Mouse (Mus musculus) myocyte (in vitro differentiated cells): ENCODE data around the gene Bclaf3.

ENCODE experiments used
- CEBPB ChIP-seq: IDR thresholded peaks from 2 replicates; pipeline ENCODE4 v1.6.1; 2011; ENCODE audit warnings: mild to moderate bottlenecking, moderate library complexity; ENCODE audit not compliant: poor library complexity, insufficient read depth, severe bottlenecking
- POLR2A ChIP-seq: IDR thresholded peaks from one replicate; pipeline ENCODE4 v1.6.1; 2011; ENCODE audit warnings: low read depth, mild to moderate bottlenecking, control low read depth, moderate library complexity; ENCODE audit not compliant: insufficient read length
- POLR2AphosphoS2 ChIP-seq: IDR thresholded peaks from one replicate; pipeline ENCODE4 v1.6.1; 2011; ENCODE audit warnings: low read depth, control low read depth; ENCODE audit not compliant: insufficient read length
- TCF12 ChIP-seq: IDR thresholded peaks from one replicate; pipeline ENCODE4 v1.6.1; 2011; ENCODE audit warnings: mild to moderate bottlenecking, control low read depth; ENCODE audit not compliant: poor library complexity, insufficient read depth, severe bottlenecking
- TCF3 ChIP-seq: IDR thresholded peaks from one replicate; pipeline ENCODE4 v1.6.1; 2011; ENCODE audit warnings: low read depth, control low read depth; ENCODE audit not compliant: insufficient read length
- USF1 ChIP-seq: IDR thresholded peaks from one replicate; pipeline ENCODE4 v1.6.1; 2011; ENCODE audit warnings: low read depth, mild to moderate bottlenecking, control low read depth, moderate library complexity

DNA sequence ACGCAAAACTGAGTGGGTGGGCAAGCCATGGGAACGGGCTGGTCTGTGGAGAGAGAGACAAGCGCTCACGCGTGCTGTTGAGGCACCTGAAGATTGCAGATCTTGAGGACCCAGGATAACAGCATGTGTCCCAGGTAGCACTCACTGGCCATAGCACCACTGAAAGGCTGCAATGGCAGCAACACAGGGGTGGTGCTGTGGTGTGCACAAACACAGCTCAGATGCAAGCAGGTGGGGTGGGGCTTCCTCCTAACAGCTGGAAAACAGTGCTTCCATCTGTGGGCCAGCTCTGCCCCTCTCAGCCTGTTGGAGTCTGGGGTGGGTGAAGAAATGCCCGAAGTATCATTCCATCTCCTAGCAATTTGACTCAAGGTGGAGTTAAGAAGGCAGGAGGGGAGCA, at the start of gene Bclaf3:
- TF ChIP-seq USF1 (no peak), POLR2A (no peak), CEBPB (no peak), POLR2AphosphoS2 (no peak), TCF3 (no peak), TCF12 (no peak)
